Mouse (Mus musculus) gonadal fat pad, adult 2 months (tissue): ENCODE measurements at regions not wholly inside any gene's neighbourhood (a gene's known extent, or its start where the extent isn't known, plus 50 kb on each side); places are given as distances from the start of the nearest gene placed in this dataset.

ENCODE experiments used
- DNase-seq: peaks from one replicate; pipeline ENCODE4 v3.0.0-alpha.2; 2012; ENCODE audit warnings: low read depth

DNA sequence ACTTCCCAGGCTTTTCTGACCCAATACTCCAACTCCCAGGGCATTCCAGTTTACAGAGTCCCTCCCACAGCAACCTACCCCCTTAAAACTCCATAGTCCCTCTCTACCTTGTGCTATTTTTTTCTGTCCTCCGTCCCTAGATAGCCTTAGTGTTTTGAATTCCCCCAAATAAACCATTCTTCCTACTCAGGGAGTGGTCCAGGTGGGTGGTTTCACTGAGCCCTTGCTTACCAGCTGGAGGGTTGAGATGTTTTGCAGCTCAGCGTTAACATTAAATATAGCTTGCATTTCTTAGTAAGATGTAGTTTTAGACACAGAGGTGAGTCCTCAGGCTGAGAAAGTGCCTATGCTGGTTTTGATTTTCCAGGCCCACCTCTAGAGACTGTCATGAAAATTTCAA lies 313.0 kb downstream of the Bmper start:
- DNase-seq, result no peak

DNA sequence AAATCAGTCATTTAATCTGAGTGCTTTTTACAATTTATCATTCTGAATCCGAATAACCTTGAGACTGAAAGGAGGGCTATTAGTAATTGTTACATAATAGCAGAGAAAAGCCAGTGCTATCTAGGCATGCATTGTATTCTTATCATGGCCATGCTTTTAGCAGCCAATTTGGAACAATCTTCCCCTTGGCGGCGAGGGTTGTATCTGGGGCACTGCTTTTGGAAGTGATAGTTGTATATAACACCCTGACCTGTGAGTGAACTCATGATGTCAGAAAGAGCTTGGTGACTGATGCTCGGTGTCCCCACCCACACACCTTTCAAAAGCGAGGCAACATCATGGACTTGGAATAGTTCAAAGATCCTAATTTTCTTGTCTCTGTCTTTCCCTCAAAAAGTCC lies 315.2 kb downstream of the Bmper start:
- DNase-seq, result no peak

DNA sequence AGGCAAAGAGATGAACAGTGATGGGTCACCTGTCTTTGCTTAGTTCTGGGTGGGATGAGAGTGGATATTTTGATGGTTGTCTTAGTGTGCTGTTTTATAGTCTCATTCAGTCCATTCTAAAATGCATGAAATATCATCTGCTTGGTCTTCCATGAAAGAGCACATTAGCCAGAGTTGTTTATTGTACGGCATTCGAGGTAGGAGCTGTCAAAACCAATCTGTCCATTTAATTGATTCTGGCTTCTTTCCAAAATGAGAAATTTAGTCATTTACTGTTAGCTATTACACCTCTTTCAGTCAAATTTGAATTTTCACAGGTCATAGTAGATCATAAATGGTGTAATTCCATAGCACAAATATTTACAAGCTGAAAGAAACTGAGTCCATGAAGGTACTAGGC lies 328.8 kb downstream of the Bmper start:
- DNase-seq, result no peak

DNA sequence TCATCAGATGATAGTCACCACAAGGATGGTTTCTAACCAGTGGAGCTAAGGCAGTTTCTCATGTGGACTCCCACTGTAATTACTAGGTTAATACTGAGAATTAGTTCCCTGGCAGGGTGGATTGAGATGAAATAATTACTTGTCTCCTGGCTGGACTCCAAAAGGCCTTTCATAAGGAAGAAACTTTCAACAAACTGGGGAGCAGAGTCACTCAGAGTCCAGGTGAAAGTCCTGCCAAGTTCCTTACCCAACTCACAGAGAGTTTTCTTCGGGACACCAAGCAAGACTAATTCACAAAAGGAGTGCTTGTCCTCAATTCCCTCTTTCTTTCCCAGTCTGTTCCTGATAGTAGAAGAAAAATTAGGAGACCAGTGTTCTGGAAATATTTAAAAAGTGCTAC lies 330.9 kb downstream of the Bmper start:
- peak; percentile 2 for DNase-seq

DNA sequence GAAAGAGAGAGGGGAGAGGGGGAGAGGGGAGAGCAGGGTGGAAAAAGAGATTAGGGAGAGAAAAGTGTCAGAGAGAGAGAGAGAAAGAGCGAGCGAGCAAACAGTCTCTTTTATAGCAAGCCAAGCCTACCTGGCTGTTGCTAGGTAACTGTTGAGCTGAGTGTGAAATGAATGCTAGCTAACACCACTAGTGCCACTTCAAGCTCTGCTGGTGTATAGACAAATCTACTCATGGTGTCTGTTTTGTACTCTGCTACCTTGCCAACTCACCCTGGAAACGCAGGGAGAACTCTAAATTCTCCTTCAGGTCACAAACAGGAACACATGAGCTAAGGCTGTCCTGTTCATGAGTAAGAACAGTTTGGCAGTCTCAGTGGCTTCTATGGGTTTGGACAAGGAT lies 334.7 kb downstream of the Bmper start:
- DNase-seq, result no peak

DNA sequence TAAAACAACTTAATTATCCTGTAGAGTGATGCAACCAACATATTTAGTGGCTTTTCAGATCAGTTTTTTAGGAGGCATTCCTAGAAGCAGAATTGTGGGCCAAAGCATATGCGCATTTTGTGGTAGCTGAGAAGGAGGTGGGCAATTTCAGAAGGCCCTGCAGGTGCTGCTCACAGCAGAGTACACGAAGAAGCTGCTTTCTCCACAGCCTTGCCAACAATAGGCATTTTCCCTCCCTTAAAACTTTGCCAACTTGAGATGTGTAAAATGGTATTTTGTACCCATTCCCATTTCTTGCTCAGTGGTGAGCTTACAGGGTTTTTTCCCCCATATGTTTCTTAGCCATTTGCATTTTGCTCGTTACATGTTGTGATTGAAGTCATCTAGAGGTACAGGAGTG lies 339.0 kb downstream of the Bmper start:
- DNase-seq, result no peak

DNA sequence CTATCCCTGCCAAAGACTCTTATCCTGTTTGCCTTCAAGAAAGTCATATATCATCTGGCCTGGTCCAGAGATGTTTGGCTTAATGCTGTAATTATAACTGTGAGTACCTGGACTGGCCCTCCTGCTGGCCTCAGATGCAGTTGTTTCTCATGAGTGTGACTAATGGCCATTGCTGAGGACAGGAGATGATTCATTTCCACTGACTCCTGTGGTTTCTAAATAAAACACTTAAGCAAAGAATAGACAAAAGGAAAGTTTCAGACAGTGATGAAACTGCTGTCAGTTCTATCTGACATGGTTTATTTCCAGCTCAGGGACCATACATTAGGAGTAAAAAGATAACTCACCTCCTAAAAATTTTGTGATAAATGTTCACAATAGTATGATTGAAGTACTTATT lies 344.2 kb downstream of the Bmper start:
- no peak for DNase-seq

DNA sequence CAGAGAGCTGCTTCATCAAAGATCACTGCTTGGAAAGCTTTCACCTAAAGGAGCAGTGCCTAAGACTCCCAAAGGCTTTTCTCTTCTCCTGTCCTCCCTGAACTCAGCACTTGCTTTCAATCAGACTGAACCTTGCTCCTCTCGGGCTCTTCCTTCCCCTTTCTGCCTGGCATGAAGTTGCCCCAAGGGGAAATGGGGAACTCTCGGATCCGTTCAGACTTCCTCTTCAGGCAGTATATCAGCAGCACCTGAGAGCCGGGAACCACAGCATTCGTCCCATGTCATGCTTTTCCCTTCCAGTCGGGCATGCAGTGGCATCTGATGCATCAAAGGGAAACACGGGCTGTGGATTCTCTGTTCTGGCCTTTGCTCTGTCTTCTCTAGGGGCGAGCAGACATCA lies 347.3 kb downstream of the Bmper start:
- no peak for DNase-seq

DNA sequence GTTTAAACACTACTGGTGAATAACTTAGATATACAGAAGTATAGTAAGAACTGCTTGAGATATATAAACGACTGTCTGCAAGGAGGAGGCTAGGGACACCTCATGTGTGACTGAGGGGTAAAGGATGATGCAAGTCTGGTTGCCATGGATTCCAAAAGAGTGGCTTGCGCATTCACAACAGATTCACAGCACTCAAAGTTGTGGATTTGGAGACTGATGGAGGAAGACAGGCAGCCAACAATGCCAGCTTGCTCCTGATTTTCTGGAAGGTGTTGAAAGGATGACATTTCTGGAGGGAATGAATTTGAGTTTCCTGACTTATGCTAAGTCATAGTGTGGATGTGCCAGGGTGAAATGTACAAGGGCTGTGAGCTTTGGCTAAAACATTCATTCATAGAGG lies 353.4 kb downstream of the Bmper start:
- DNase-seq, result no peak

DNA sequence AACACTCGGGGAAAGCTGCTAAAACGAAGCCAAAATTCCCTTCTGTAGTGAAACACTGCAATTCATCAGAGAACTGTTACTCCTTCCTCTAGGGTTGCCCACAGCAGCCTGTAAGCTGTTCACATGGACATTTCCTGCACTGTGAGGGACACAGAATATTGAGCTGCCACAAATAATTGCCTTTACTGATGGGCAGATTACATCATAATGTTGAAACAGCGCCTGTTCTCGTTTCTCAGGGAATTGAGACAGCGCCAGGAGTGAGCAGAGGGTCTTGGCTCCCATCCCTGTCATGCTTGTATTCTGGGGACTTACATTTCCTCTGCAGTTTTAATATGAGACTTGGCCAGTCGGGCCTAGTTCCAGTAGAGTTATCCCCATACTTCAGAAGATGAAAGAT lies 357.3 kb downstream of the Bmper start:
- no peak for DNase-seq

DNA sequence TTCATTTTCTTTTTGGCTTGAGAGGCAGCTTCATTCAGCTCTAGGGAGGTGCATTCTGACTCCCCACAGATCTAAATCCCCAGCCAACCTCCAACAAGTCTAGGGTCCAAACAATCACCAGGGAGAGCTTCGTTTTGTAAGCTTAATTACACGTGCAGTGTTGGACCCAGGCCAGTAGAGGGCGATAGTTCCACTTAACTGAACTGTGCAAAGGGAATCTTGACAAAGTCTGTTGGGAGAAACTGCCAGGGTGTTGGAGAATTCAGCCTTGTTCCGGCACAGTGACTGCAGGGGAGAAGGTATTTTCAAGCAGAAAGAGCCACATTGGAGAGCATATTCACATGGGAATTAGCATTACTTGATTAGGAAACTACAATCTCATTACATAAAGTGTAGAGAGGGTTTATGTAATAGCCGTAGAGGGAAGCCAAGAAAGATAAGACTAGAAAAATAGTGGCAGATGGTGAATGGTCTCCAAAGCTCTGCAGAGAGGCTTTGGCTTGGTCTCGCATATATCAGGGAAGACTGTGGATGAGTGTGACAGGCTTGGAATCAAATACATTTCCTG lies 358.2 kb downstream of the Bmper start:
- DNase-seq, result peak; percentile 1

DNA sequence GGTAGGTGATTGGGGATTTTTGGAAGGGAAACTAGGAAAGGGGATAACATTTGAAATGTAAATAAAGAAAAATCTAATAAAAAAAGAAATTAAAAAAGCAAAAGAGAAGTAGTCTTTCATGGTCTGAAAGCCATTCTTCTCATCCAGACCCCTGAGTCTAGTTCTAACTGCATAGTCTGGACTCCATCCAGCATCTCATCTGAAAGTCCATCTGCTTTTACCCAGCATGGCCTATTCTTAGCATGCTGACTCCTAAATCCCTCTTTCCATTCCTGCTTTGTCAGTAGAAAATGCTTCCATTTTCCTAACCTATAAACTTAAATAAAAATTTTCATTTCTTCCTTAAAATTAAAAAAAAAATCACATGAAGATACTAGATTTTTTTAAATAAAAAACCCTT lies 361.7 kb downstream of the Bmper start:
- DNase-seq, result no peak

DNA sequence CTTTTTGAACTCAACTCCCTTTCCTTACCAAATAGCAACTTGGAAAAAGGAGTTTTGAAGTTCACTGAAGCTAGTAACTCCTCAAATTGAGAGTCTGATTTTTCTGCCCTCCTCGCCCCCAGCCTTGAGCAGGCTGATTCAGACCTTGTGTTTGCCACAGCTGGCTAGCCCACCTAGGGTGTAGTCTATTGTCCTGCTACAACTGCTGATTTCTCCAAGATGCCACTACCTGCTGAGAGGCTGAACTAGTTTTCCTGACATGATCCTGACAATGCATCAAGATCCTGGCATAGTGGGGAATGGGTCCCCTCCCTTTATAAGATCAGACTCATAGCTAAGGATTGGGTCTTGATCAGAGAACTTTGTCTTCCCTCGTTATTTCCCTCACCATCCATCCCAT lies 366.1 kb downstream of the Bmper start:
- no peak for DNase-seq

DNA sequence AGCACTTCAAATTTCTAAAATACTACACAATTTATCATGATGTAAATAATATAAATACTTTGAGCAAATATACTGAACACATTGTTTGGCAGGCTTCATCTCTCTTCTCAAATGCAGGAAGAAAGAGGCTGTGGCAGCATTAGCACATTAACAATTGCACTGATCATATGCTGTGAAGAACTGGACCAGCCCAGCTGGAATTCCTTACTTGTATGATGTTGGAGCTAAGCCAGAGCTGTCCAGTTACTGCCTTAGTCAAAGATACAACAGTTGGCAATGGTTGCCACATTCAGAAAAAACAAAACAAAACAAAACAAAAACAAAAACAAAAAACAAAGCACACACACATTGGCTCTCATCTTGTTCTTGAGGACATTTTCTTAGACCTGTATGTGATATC lies 369.0 kb downstream of the Bmper start:
- no peak for DNase-seq

DNA sequence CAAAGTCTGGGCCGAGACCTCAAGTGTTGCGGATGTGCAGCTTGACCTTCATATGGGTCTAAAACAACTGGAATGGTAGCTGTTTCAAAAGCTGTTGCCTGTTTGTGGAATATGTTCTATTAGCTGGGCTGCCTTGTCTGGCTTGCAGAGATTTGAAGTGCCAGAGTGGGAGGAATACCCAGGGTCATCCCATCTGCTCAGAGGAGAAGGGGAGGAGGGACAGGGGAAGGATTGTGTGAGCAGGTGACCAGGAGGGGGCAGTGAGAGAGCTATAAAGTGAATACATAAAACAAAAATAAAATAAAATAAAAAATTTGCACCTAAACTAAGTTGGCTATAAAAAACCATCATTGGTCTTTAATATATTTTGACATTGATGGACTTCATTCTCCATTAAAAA lies 377.7 kb downstream of the Bmper start:
- no peak for DNase-seq
